Mouse (Mus musculus) testis, adult 2 months (tissue): ENCODE measurements around the gene Nck2. TPM values are rescaled to one million over a fixed set of nuclear protein-coding genes. Genes with fewer than 3 reads are reported as not detected.
"Not testable (repeated sequence)": the region's sequence is repeated elsewhere in the genome, so short reads cannot be mapped to it uniquely, and the experiment has no call there.

Experiments used
- H3K27ac ChIP-seq: fragments of 200-500 bp; 2 replicates; pipeline ENCODE4 v1.5.1; 2012; ENCODE audit warnings: low read depth, low read length; ENCODE audit not compliant: control insufficient read depth, insufficient read depth
- H3K27me3 ChIP-seq: fragments of 200-500 bp; 2 replicates; pipeline ENCODE4 v1.6.1; 2012; ENCODE audit warnings: mild to moderate bottlenecking, low read length, moderate library complexity; ENCODE audit not compliant: control insufficient read depth, insufficient read depth
- H3K36me3 ChIP-seq: fragments of 200-500 bp; 2 replicates; pipeline ENCODE4 v1.6.1; 2012; ENCODE audit warnings: mild to moderate bottlenecking, low read length; ENCODE audit not compliant: control insufficient read depth, insufficient read depth
- H3K4me1 ChIP-seq: fragments of 200-500 bp; 2 replicates; pipeline ENCODE4 v1.6.1; 2012; ENCODE audit warnings: low read length; ENCODE audit not compliant: control insufficient read depth, insufficient read depth
- H3K4me3 ChIP-seq: fragments of 200-500 bp; 2 replicates; pipeline ENCODE4 v1.5.1; 2012; ENCODE audit warnings: low read depth, mild to moderate bottlenecking, low read length, moderate library complexity, mixed read lengths; ENCODE audit not compliant: control insufficient read depth
- CTCF ChIP-seq: fragments of 200-500 bp; IDR thresholded peaks from 2 replicates; pipeline ENCODE4 v1.5.1; 2012; ENCODE audit warnings: low read depth, mild to moderate bottlenecking, inconsistent platforms, low read length, moderate library complexity; ENCODE audit not compliant: control insufficient read depth, insufficient read depth, insufficient replicate concordance
- POLR2A ChIP-seq: fragments of 200-500 bp; IDR thresholded peaks from 2 replicates; pipeline ENCODE4 v1.6.1; 2012; ENCODE audit warnings: low read depth, mild to moderate bottlenecking, inconsistent platforms, low read length, moderate library complexity; ENCODE audit not compliant: control insufficient read depth
- polyA plus RNA-seq: library from polyadenylated mRNA; depleted of rRNA; stranded (reverse); fragments of >200 nt; gene quantifications from 2 replicates; pipeline ENCODE4 v1.2.3, GENCODE M21; 2012

Gene Nck2
- polyA plus RNA-seq, 1 experiment, result 30.7 TPM

- no peaks in the 10 kb centered on the region for H3K4me1 ChIP-seq
- no peak for TF ChIP-seq POLR2A
- no peak for TF ChIP-seq CTCF
- H3K36me3 ChIP-seq, result no peaks in the 10 kb centered on the region
- H3K4me3 ChIP-seq, result no peak overlapping the region
- H3K27me3 ChIP-seq, result no peaks in the 10 kb centered on the region
- no peak overlapping the region for H3K27ac ChIP-seq
These were observed 95.5 kb downstream of the Nck2 start for GRCm38 (mm10) chr1:43539689-43540380.

GRCm38 (mm10) chr1:43542339-43542738 lies 98.0 kb downstream of the Nck2 start:
- Histone ChIP-seq H3K4me3 (no peak overlapping the region), H3K27me3 (no peaks in the 10 kb centered on the region), H3K36me3 (no peaks in the 10 kb centered on the region), H3K27ac (no peak overlapping the region), H3K4me1 (no peaks in the 10 kb centered on the region)
- TF ChIP-seq CTCF (no peak), POLR2A (no peak)

GRCm38 (mm10) chr1:43547644-43548043 lies 103.3 kb downstream of the Nck2 start:
- no peak for TF ChIP-seq CTCF
- TF ChIP-seq POLR2A, result no peak
- Histone ChIP-seq H3K27ac (peak overlapping the region; percentile 49; the same call in 1 of the 2 replicates), H3K4me1 (peaks cover 4% of the 10 kb centered on the region), H3K36me3 (no peaks in the 10 kb centered on the region), H3K4me3 (no peak overlapping the region), H3K27me3 (no peaks in the 10 kb centered on the region)

DNA sequence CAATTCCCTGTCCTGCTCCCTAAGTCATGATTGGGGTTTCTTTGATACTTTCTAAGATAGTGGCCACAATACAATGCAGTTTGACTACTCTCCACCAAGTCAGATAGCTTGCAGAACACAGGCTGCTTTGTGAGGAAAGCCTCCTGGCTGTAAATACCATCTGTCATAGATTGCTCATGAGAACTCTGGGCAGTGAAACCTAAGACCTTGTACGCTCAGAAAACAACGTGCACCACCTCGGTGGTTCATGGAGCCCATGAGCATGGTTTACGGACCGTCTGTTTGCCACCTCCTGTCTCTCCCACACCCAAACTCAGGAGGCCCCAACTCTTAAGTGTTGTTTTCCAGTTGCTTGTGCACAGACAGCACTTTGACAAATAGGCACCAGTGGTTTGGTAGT lies 104.4 kb downstream of the Nck2 start:
- Histone ChIP-seq H3K36me3 (no peaks in the 10 kb centered on the region), H3K27ac (no peak overlapping the region), H3K4me1 (peaks cover 4% of the 10 kb centered on the region), H3K27me3 (no peaks in the 10 kb centered on the region), H3K4me3 (no peak overlapping the region)
- TF ChIP-seq POLR2A (no peak), CTCF (no peak)

DNA sequence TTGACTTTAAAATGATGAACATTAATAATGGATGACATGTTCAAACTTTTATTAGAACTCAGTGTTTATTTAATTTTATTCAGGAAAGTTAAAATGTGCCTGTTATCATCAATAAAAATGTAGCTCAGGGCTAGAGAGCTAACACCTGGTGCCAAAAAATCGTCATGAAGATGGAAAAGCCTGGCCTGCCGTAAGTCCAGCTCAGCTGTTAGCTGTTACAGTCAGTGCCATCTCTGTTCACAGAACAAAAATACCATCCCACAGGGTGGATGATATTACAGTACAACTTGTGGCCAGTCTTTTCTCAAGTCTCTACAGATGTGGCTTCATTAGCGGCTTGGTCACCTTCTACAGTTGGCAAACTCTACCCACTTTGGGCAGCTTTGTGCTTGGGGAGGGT lies 106.1 kb downstream of the Nck2 start:
- Histone ChIP-seq H3K4me1 (peaks cover 4% of the 10 kb centered on the region), H3K27me3 (no peaks in the 10 kb centered on the region), H3K4me3 (no peak overlapping the region), H3K27ac (no peak overlapping the region), H3K36me3 (no peaks in the 10 kb centered on the region)
- TF ChIP-seq POLR2A, result no peak
- TF ChIP-seq CTCF, result no peak

DNA sequence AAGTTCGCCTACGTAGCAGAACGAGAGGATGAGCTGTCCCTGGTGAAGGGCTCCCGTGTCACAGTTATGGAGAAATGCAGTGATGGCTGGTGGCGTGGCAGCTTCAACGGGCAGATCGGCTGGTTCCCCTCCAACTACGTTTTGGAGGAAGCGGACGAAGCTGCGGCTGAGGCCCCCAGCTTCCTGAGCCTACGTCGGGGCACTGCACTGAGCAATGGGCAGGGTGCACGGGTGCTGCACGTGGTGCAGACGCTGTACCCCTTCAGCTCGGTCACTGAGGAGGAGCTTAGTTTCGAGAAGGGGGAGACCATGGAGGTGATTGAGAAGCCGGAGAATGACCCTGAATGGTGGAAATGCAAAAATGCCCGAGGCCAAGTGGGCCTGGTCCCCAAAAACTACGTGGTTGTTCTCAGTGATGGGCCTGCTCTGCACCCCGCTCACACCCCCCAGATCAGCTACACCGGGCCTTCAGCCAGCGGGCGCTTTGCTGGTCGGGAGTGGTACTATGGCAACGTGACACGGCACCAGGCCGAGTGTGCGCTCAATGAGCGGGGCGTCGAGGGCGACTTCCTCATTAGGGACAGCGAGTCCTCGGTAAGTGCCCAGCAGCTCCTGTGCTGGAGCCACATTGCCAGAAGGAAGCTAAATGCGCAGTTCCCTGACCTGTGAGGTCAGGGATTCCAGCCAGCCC lies 109.8 kb downstream of the Nck2 start:
- not testable (repeated sequence) for H3K27me3 ChIP-seq, H3K36me3 ChIP-seq, H3K27ac ChIP-seq, H3K4me1 ChIP-seq
- H3K4me3 ChIP-seq, result peak overlapping the region; percentile 79

DNA sequence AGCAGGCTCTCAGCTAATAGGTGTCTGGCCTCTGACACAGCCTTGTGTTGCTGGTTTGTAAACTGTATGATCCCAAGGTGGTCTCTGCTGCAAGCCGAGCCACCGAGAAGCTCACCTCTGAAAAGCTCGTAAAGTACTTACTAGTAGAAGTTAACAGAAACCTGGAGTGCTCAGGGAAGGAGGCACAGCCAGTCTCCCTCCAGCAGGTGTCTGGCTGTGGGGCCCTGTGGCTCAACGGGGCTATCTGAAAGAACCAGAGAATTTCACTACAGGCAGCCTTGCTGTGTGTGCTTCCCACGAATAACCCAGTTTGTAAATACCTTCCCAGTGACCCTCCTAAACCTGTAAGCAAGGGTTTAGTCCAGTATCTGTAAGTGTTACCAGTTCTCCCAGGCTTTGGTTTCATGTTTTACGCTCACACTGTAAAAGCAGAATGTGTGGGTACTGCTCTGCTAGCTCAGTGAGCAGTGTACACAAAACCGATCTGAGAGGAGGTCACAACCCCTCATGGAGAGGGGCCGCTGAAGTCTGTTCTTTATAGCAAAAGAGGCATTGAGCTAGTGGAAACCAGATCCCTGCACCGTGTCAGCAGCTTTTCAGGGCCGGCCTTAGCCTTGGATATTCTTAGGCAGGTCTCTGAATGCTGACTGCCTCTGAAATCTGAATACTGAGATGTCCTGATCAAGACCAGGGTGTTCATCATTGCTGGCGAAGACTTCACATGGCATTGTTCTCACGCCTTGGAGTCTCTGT lies 111.0 kb downstream of the Nck2 start:
- TF ChIP-seq POLR2A (no peak), CTCF (no peak)
- Histone ChIP-seq H3K4me3 (peak overlapping the region; percentile 79), H3K27me3 (no peaks in the 10 kb centered on the region), H3K4me1 (no peaks in the 10 kb centered on the region; the same call in 1 of the 2 replicates), H3K36me3 (no peaks in the 10 kb centered on the region), H3K27ac (no peak overlapping the region)
